Mouse (Mus musculus) heart, embryonic 11.5 days (tissue): ENCODE results near the gene Trim21. TPM values are rescaled to one million over a fixed set of nuclear protein-coding genes. Genes with fewer than 3 reads are reported as not detected.

Experiments
- ATAC-seq: fragments of 200-750 bp; cut with Nextera tagmentation; replicated peaks from 2 replicates; pipeline ENCODE4 v1.8.0; 2017; ENCODE audit warnings: moderate library complexity; ENCODE audit not compliant: insufficient number of reproducible peaks, low FRiP score, low TSS enrichment
- H3K27ac ChIP-seq: fragments of 300-500 bp; sonication (generic); 2 replicates; pipeline ENCODE4 v1.5.1; 2014; ENCODE audit warnings: mild to moderate bottlenecking, low read depth, low read length
- H3K27me3 ChIP-seq: fragments of 300-500 bp; sonication (generic); 2 replicates; pipeline ENCODE4 v1.6.1; 2014; ENCODE audit warnings: mild to moderate bottlenecking, low read length, mixed read lengths; ENCODE audit not compliant: control insufficient read depth, insufficient read depth
- H3K36me3 ChIP-seq: fragments of 300-500 bp; sonication (generic); 2 replicates; pipeline ENCODE4 v1.6.1; 2014; ENCODE audit warnings: mild to moderate bottlenecking, low read length, moderate library complexity, mixed read lengths; ENCODE audit not compliant: control insufficient read depth, insufficient read depth
- H3K4me1 ChIP-seq: fragments of 300-500 bp; sonication (generic); 2 replicates; pipeline ENCODE4 v1.6.1; 2014; ENCODE audit warnings: low read length; ENCODE audit not compliant: control insufficient read depth, insufficient read depth
- H3K4me2 ChIP-seq: fragments of 300-500 bp; sonication (generic); 2 replicates; pipeline ENCODE4 v1.6.1; 2014; ENCODE audit warnings: mild to moderate bottlenecking, moderate library complexity
- H3K4me3 ChIP-seq: fragments of 300-500 bp; sonication (generic); 2 replicates; pipeline ENCODE4 v1.5.1; 2014; ENCODE audit warnings: low read depth, low read length
- H3K9ac ChIP-seq: fragments of 300-500 bp; sonication (generic); 2 replicates; pipeline ENCODE4 v1.6.1; 2014; ENCODE audit warnings: mild to moderate bottlenecking, low read depth, low read length, moderate library complexity
- H3K9me3 ChIP-seq: fragments of 300-500 bp; sonication (generic); replicated peaks from 2 replicates; pipeline ENCODE4 v1.6.1; 2016; ENCODE audit warnings: low read length; ENCODE audit not compliant: control insufficient read depth
- WGBS: fragments of 180-500 bp; shearing (Covaris S2); extraction: QIAGEN DNeasy Blood & Tissue Kit; methylation state at CpG from one replicate; pipeline ENCODE4 v1.1.7; 2014; ENCODE audit not compliant: insufficient replicate concordance; 5-methylcytosine and 5-hydroxymethylcytosine counted together
- polyA plus RNA-seq: library from polyadenylated mRNA; unstranded; fragments of >200 nt; fragmentation: Nextera tagmentation; extraction: Ambion mirVana; gene quantifications from 2 replicates; pipeline ENCODE4 v1.2.1, GENCODE M21; 2014

The Trim21 gene
- polyA plus RNA-seq, 1 experiment from 2014 or later, result 0.63 TPM

GRCm38 (mm10) chr7:102512814-102513435, 52.4 kb downstream of the Trim21 start:
- Histone ChIP-seq H3K4me2 (peak overlapping the region; percentile 94), H3K36me3 (no peaks in the 10 kb centered on the region), H3K4me3 (peak overlapping the region; percentile 56), H3K9me3 (no peaks in the 10 kb centered on the region), H3K9ac (peak overlapping the region; percentile 72), H3K4me1 (no peaks in the 10 kb centered on the region), H3K27ac (no peak overlapping the region), H3K27me3 (peaks cover 10% of the 10 kb centered on the region; the same call in 1 of the 2 replicates)
- ATAC-seq, result peak; percentile 88
- WGBS, result under 1% methylated on average over 50 of the region's 54 CpGs

DNA sequence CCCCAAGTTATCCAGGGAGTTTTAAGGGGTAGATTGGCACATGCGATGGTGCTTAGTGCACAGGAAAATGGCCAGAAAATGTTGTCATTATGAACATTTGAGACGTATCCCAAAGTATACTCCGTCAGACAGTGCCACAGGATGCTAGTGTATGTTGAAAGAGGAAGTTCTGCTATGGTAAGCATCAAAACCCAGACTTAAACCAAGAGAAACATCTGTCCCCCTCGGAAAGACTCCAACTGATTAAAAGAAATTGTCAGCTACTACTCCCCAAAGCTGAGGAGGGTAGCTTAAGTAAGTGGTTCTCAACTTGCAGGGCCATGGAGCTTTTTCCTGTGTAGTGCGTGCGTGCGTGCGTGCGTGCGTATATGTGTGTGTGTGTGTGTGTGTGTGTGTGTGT, 53.4 kb downstream of the Trim21 start:
- Histone ChIP-seq H3K9ac (no peak overlapping the region), H3K9me3 (no peaks in the 10 kb centered on the region), H3K27me3 (peaks cover 10% of the 10 kb centered on the region; the same call in 1 of the 2 replicates), H3K4me2 (no peak overlapping the region), H3K4me3 (no peak overlapping the region), H3K27ac (no peak overlapping the region), H3K4me1 (no peaks in the 10 kb centered on the region), H3K36me3 (no peaks in the 10 kb centered on the region)
- ATAC-seq, result no peak
- 91% methylated on average over 10 of the region's 10 CpGs for WGBS

- H3K4me1 ChIP-seq, result no peaks in the 10 kb centered on the region
- no peak overlapping the region for H3K27ac ChIP-seq
- H3K4me2 ChIP-seq, result no peak overlapping the region
- H3K36me3 ChIP-seq, result no peaks in the 10 kb centered on the region
- H3K27me3 ChIP-seq, result peaks cover 10% of the 10 kb centered on the region; the same call in 1 of the 2 replicates
- ATAC-seq, result no peak
- no peak overlapping the region for H3K4me3 ChIP-seq
- 69% methylated on average over 7 of the region's 7 CpGs for WGBS
- H3K9ac ChIP-seq, result no peak overlapping the region
- no peaks in the 10 kb centered on the region for H3K9me3 ChIP-seq
These were observed 55.6 kb downstream of the Trim21 start for GRCm38 (mm10) chr7:102509726-102510125.

DNA sequence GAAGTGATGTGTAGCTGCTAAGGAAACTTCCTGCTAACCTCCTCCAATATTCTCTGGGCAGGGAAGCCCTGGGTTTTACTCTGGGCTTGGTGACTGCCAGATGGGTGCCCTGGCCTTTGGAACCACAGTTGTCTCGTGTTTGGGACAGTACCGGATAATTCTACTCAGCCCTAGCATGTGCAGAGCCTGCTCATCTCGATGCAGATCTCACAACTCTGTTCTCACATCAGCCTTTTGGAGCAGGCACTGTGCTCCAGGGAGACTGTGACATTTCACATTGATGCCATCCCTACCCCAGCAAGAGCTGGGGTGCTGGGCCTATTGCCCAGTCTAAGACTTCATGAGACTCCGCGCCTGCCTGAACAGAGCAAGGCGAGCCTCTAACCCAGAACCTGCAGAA, 56.6 kb downstream of the Trim21 start:
- Histone ChIP-seq H3K27ac (no peak overlapping the region), H3K4me2 (no peak overlapping the region), H3K36me3 (no peaks in the 10 kb centered on the region), H3K4me1 (no peaks in the 10 kb centered on the region), H3K27me3 (peaks cover 5% of the 10 kb centered on the region; the same call in 1 of the 2 replicates), H3K4me3 (no peak overlapping the region), H3K9me3 (no peaks in the 10 kb centered on the region), H3K9ac (no peak overlapping the region)
- WGBS, result 90% methylated on average over 6 of the region's 6 CpGs
- no peak for ATAC-seq

GRCm38 (mm10) chr7:102508066-102508465, 57.2 kb downstream of the Trim21 start:
- no peak overlapping the region for H3K4me2 ChIP-seq
- no peak overlapping the region for H3K4me3 ChIP-seq
- H3K36me3 ChIP-seq, result no peaks in the 10 kb centered on the region
- no peak overlapping the region for H3K9ac ChIP-seq
- ATAC-seq, result no peak
- H3K4me1 ChIP-seq, result no peaks in the 10 kb centered on the region
- H3K27ac ChIP-seq, result no peak overlapping the region
- 83% methylated on average over 9 of the region's 9 CpGs for WGBS
- H3K9me3 ChIP-seq, result no peaks in the 10 kb centered on the region
- peaks cover 5% of the 10 kb centered on the region; the same call in 1 of the 2 replicates for H3K27me3 ChIP-seq

Other genes with a start within 250 kb of the Trim21 start
- gene Rrm1, start 123.8 kb downstream of the Trim21 start, polyA plus RNA-seq, result 160 and 162 TPM in 2 replicates
- 1.0 TPM in 1 of 2 replicates, not detected in the other for gene Olfr543, start 83.8 kb downstream of the Trim21 start, polyA plus RNA-seq
- gene Olfr544, start 77.2 kb downstream of the Trim21 start, polyA plus RNA-seq, result 0.07 and 0.13 TPM in 2 replicates
- gene Olfr545, start 65.9 kb downstream of the Trim21 start, polyA plus RNA-seq, result not detected in 2 replicates
- not detected in 2 replicates for gene Olfr547, start 30.7 kb downstream of the Trim21 start, polyA plus RNA-seq
- not detected in 2 replicates for gene Olfr548-ps1, start 24.6 kb downstream of the Trim21 start, polyA plus RNA-seq
- not detected in 2 replicates for gene Olfr549, start 15.6 kb downstream of the Trim21 start, polyA plus RNA-seq
- gene Olfr550, start 6.0 kb upstream of the Trim21 start, polyA plus RNA-seq, result not detected in 2 replicates
- gene Olfr551, start 26.4 kb upstream of the Trim21 start, polyA plus RNA-seq, result not detected in 2 replicates
- gene Olfr552, start 32.3 kb upstream of the Trim21 start, polyA plus RNA-seq, result not detected in 2 replicates
- not detected in 2 replicates for gene Olfr553, start 52.7 kb upstream of the Trim21 start, polyA plus RNA-seq
- gene Olfr554, start 72.9 kb upstream of the Trim21 start, polyA plus RNA-seq, result not detected in 2 replicates
- not detected in 2 replicates for gene Olfr555, start 93.3 kb upstream of the Trim21 start, polyA plus RNA-seq
- gene Olfr556, start 99.4 kb upstream of the Trim21 start, polyA plus RNA-seq, result not detected in 2 replicates
- 14.0 and 16.5 TPM in 2 replicates for gene Trim68, start 121.8 kb upstream of the Trim21 start, polyA plus RNA-seq
- gene Olfr557, start 130.4 kb upstream of the Trim21 start, polyA plus RNA-seq, result not detected in 2 replicates
- gene Olfr558, start 136.7 kb upstream of the Trim21 start, polyA plus RNA-seq, result not detected in 2 replicates
- gene Olfr33, start 153.6 kb upstream of the Trim21 start, polyA plus RNA-seq, result not detected in 2 replicates
- gene Olfr559, start 162.0 kb upstream of the Trim21 start, polyA plus RNA-seq, result not detected in 2 replicates
- gene Olfr560, start 193.9 kb upstream of the Trim21 start, polyA plus RNA-seq, result not detected in 2 replicates
- gene Olfr78, start 194.0 kb upstream of the Trim21 start, polyA plus RNA-seq, result 0.10 TPM in 1 of 2 replicates, not detected in the other
- gene Olfr561, start 205.7 kb upstream of the Trim21 start, polyA plus RNA-seq, result not detected in 2 replicates
- not detected in 2 replicates for gene Olfr564, start 238.0 kb upstream of the Trim21 start, polyA plus RNA-seq